Mouse (Mus musculus) naive thymus-derived CD4-positive, alpha-beta T cell, adult 2 months (primary cell): ENCODE data around the gene Tnr.
A peak's percentile ranks its signal among the peaks of the same experiment; 100 is the strongest.

Experiments
- DNase-seq: peaks from one replicate; pipeline ENCODE4 v3.0.0-alpha.2; 2011; ENCODE audit warnings: low read depth

The Tnr gene

GRCm38 (mm10) chr1:159717016-159717415, 193.4 kb downstream of the Tnr start:
- DNase-seq = no peak

GRCm38 (mm10) chr1:159723733-159724132, 200.2 kb downstream of the Tnr start:
- DNase-seq = no peak

- DNase-seq = no peak
Measured at GRCm38 (mm10) chr1:159729270-159729669, 205.7 kb downstream of the Tnr start.

GRCm38 (mm10) chr1:159730826-159731225, 207.3 kb downstream of the Tnr start:
- no peak for DNase-seq

GRCm38 (mm10) chr1:159735099-159735498, 211.5 kb downstream of the Tnr start:
- DNase-seq = no peak

GRCm38 (mm10) chr1:159739478-159739877, 215.9 kb downstream of the Tnr start:
- no peak for DNase-seq

- no peak for DNase-seq
Measured at GRCm38 (mm10) chr1:159741237-159742002, 217.9 kb downstream of the Tnr start.

GRCm38 (mm10) chr1:159742003-159742274, 218.4 kb downstream of the Tnr start:
- no peak for DNase-seq

- no peak for DNase-seq
Measured at GRCm38 (mm10) chr1:159743744-159744253, 220.2 kb downstream of the Tnr start.

- no peak for DNase-seq
Measured at GRCm38 (mm10) chr1:159745311-159745710, 221.7 kb downstream of the Tnr start.

- DNase-seq = no peak
Measured at GRCm38 (mm10) chr1:159747969-159748368, 224.4 kb downstream of the Tnr start.

- no peak for DNase-seq
Measured at GRCm38 (mm10) chr1:159750411-159750810, 226.8 kb downstream of the Tnr start.

GRCm38 (mm10) chr1:159750876-159751275, 227.3 kb downstream of the Tnr start:
- DNase-seq = no peak

GRCm38 (mm10) chr1:159760970-159761369, 237.4 kb downstream of the Tnr start:
- no peak for DNase-seq

- no peak for DNase-seq
Measured at GRCm38 (mm10) chr1:159763901-159764300, 240.3 kb downstream of the Tnr start.

- no peak for DNase-seq
Measured at GRCm38 (mm10) chr1:159764897-159765296, 241.3 kb downstream of the Tnr start.

- no peak for DNase-seq
Measured at GRCm38 (mm10) chr1:159769948-159770347, 246.4 kb downstream of the Tnr start.

- DNase-seq = no peak
Measured at GRCm38 (mm10) chr1:159773671-159774070, 250.1 kb downstream of the Tnr start.

GRCm38 (mm10) chr1:159775168-159775567, 251.6 kb downstream of the Tnr start:
- DNase-seq = no peak

GRCm38 (mm10) chr1:159777107-159777506, 253.5 kb downstream of the Tnr start:
- DNase-seq = no peak

- no peak for DNase-seq
Measured at GRCm38 (mm10) chr1:159779424-159779823, 255.9 kb downstream of the Tnr start.

GRCm38 (mm10) chr1:159783842-159784241, 260.3 kb downstream of the Tnr start:
- DNase-seq = peak; percentile 37

- DNase-seq = no peak
Measured at GRCm38 (mm10) chr1:159788312-159788711, 264.7 kb downstream of the Tnr start.

- DNase-seq = no peak
Measured at GRCm38 (mm10) chr1:159792546-159792945, 269.0 kb downstream of the Tnr start.
